Mouse (Mus musculus) gastrocnemius, postnatal 25 days (tissue): ENCODE measurements around the gene Surf6. TPM values are rescaled to one million over a fixed set of nuclear protein-coding genes. Genes with fewer than 3 reads are reported as not detected.

Experiments
- DNase-seq: peaks from one replicate; pipeline ENCODE4 v3.0.0; 2022
- long read RNA-seq, 2 experiments: library from polyadenylated mRNA; stranded (forward); transcript quantifications; one replicate each; pipeline ENCODE4 v2.0.0; 2021
- total RNA-seq, 2 experiments: library from RNA; stranded (reverse); gene quantifications; 1 replicate in 1 of 2; 2 replicates in 1 of 2; pipeline ENCODE4 v1.2.3; 2021

Surf6 gene
- total RNA-seq = 10 to 100 TPM; 10.3 to 12.0 TPM
- long read RNA-seq, experiment 1, partial matches to known transcripts = 1 of 3 reads
- long read RNA-seq, experiment 1, other reads (novel, unspliced or antisense) = 0 of 3 reads
- long read RNA-seq, experiment 2, partial matches to known transcripts = 1 of 6 reads
- long read RNA-seq, experiment 2, other reads (novel, unspliced or antisense) = 1 of 6 reads

DNA sequence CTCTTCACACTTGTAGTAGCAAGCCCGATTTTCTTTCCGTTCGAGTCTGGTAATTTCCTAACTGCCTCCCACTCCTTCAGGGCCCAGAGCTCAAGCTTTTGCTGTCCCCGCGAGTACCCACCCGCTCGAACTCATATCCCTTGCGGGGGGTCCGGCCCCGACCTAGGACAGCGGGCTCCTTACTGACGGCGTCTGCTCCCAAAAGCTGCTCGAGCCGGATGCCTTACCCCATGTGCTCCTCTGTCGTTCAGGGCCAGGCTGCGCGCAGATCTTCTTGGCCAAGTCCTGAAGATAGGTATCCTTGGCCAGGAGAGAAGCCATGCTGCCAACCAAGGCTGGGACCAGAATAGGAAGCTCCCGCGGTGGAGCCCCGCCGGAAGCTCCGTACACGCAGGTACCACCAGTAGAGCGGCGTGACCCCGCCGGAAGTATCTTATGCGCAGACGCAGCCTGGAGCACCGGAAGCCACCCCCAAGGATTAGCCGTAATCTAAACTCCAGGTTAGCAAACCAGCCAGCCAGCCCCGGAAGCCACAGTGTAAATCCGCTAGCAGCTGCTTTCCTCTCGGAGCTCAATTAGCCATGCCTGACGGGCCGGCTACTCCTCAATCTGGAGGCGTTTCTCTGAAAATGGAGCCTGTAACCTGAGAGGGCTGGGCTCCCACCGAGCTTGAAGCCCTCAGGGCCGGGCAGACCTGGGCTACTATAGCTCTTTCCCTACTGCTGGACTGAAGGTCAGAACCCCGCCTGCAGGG lies at the start of gene Surf6:
Gene Surf6 (minus strand): TSS at position 413 of the 754 bp plus-strand sequence.
- DNase-seq = peak; percentile 93

DNA sequence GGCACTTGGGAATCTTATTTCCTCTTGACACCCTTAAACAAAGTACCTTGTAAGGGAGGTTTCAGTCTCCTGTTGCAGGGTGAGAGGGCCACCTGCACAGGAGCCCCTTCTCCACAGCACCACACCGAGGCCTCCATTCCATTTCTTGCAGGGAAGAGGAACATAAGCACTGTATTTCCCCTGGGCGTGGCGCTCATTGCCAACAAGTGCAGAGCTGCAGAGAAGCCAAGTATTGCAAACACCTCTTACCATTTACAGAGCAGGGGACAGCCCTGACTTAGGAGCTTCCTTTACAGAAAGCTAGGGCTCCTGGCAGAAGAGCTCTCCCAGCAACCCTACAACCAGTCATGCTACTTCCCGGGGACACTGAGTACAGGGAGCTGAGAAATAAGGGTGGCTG lies 49.5 kb upstream of the Surf6 start:
- no peak for DNase-seq

DNA sequence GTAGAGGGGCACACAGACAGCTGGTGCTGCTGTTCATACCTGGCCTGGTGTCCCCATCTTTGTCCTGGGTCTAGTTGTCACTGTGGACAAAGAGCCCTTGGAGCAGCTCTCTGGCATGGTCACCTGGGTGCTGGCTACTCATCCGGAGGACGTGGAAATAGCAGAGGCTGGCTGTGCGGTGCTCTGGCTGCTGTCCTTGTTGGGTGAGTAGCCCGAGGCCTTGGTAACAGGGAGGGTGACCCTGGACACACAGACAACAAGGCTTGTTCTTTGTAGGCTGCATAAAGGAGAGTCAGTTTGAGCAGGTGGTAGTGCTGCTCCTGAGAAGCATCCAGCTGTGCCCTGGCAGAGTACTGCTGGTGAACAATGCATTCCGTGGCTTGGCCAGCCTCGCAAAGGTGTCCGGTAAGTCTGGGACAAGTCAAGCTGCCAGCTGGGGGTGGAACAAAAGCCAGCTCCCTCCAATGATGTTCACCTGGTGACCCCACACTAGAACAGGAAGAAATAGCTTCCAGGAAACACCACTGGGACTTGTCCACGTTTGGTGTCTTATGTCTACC lies 48.7 kb upstream of the Surf6 start:
- no peak for DNase-seq

DNA sequence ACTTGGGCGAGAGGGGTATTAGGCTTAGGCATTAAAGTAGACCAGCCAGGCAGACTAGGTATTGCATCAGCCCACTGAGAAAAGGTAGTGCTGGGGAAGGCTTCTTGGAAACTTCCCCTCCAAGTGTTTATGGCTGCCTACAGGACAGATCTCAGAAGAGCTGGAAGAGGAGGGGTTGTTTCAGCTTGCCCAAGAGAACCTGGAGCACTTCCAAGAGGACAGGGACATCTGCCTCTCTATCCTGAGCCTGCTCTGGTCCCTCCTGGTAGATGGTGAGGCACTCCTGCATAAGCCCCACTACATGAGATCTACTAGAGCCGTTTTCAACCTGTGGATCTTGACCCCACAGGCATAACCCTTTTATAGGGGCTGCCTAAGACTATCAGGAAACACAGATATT lies 47.7 kb upstream of the Surf6 start:
- DNase-seq = no peak

DNA sequence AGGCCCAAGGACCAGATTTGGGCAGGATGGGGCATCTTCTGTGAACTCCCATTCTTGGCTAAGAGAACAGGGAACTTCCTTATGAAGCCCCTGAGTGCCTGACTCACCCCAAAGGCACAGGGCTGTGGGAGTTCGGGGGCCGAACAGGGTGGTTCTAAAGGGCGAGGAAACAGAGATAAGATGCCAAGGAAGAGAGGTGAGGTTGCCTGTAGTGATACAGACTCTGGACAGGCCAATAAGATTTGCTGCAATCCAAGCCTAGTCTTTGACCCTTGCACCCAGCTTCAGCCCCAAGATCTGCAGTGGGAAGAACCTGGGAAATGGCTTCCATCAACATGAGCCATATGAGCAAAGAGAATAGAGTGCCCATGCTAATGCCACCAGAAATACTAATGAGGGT lies 40.6 kb upstream of the Surf6 start:
- no peak for DNase-seq

DNA sequence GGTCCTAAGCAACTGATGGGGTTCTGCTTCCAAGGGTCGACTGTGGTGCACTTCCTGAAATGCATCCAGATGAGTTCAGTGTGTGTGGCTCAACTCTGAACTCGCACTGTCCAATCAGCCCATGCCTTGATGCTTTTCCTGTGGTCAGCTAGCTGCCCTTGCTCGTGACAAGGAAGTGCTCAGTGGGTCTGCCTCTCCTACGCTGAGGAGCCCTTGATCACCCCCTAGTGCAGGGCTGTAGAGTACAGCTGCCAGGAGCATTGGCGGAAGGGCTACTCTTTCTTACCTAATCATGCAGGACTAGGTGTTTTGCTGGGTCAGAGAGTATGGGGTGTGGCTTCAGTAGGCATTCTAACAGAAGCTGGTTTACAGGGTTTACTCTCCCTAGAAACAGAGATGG lies 38.9 kb upstream of the Surf6 start:
- DNase-seq = no peak

DNA sequence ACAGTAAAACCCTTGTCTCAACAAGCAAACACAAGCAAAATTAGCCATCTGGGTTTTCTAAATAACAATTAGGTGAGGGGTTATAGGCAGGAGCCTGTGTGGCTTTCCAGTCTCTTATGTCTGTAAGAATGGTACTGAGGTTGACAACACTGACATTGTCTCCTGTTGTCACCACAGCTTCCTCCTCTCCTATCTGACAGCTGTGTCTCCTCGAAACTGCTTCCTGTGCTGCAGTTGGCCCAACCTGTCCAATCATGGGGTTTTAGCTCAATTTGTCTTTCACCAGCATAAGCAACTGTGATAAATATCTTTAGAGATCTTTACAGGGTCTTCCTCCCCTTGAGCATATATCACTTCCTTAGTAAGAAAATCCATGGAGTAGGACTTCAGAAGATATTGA lies 33.7 kb upstream of the Surf6 start:
- no peak for DNase-seq

DNA sequence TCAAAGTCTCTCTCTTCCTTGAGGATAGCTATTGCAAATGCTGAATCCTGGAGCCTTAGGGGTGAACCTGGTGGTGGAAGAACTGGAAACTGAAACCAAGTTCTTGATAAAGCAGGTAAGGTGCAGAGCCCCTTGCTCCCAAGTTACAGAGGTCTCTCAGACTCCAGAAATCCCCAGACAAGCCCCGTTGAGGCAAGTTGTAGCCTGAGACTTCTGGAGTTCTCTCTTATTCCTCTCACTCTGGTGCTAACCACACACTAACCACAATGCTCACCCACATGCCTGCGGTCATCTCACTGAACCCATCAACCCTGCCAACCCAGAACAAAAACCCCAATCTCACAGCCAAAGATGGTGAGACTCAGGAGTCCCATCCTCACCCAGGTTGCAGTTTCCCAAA lies 32.6 kb upstream of the Surf6 start:
- no peak for DNase-seq

DNA sequence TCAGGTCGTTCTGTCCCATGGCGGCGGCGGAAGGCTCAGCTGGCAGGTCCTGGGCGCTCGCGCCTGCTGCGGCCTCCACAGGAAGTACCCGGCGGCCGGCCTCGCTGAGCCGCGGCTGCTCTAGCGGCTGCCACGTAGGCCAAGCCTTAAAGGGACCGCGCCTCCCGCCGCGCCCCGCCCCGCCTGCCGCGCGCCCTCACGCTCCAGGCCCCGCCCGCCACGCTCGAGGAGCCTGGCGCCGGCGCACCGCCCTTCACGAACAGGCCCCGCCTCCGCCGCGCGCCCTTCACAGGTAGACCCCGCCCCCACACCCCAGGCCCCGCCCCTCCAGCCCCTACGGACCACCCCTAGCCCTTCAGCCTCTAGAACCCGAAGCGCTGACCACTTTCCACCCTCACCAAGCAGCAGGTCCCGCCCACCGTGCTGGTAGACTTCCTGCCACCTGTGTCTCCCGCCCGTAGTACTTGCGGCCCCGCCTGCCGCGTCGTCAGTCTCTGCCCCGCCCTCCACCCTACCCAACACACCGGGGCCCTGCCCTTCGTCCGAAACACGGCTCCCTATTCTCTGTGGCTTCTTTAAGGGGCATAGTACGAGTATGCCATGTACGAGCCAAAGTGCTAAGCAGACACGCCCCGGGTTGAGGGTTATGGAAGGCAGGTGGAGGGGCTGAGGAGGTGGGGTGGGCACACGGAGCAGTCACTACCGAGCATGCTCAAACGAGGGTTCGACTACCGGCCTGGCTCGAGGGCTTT lies 30.8 kb upstream of the Surf6 start, which contains the start of the genes Surf4 and Stkld1:
Gene Surf4 (minus strand): TSS at position 625 of the 752 bp plus-strand sequence.
Gene Stkld1 (plus strand): TSS at position 744 of the 752 bp plus-strand sequence.
- peak; percentile 96 for DNase-seq

DNA sequence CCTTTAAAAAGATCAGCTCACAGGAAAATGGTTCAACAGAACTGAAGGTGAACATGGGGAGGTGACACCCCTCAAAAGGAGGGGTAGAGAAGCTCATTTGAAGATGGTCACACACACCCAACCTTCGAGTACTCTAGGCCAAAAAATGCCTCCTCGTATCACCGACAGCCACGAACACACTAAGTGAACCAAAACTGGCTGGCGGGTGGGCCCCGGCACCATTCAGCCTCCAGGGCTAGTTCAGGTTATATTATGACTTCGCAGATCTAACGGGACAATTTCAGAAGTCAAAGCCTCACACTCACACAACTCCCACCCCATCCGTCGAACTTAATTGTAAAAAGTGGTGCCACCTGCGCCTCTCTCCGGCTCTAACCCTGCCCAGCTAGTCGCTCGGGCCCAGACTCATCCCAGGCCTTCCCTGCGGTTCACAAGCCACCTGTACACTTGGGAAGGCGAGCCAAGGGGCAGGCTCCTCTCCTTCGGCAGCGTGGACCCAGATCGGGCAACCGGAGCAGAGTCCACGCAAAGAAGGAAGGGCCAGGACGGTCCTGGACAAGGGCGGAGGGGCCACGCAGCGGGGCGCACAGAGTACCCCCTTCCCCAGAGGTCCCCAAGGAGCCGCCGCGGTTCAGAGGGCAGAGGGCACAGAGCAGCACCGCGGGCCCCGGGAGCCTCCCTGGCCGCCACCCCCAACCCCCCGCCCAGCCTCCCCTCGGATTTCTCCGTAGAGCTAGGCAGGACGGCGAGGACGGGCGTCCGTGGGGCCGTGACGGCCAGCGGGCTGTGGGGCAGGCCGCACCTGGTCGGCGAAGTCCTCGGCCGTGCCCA lies 30.0 kb upstream of the Surf6 start:
- no peak for DNase-seq

DNA sequence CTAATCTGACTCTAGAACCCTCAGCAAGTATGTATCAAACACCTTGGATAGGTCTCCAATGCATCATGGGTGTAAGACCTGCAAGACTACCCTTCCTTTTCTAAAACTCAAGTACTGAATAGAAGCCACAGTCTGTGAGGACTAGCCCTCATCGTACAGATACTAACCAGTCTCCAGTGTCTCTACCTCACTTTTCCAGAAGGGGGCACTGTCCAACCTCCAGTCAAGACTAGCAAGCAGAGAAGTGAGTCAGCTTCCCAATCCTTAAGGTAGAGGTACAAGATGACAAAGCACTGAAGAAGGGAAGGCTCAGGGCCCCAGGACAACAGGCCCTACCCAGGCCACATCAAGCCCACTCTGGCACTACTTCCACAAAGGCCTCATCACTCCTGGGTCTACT lies 27.7 kb upstream of the Surf6 start:
- DNase-seq = no peak

DNA sequence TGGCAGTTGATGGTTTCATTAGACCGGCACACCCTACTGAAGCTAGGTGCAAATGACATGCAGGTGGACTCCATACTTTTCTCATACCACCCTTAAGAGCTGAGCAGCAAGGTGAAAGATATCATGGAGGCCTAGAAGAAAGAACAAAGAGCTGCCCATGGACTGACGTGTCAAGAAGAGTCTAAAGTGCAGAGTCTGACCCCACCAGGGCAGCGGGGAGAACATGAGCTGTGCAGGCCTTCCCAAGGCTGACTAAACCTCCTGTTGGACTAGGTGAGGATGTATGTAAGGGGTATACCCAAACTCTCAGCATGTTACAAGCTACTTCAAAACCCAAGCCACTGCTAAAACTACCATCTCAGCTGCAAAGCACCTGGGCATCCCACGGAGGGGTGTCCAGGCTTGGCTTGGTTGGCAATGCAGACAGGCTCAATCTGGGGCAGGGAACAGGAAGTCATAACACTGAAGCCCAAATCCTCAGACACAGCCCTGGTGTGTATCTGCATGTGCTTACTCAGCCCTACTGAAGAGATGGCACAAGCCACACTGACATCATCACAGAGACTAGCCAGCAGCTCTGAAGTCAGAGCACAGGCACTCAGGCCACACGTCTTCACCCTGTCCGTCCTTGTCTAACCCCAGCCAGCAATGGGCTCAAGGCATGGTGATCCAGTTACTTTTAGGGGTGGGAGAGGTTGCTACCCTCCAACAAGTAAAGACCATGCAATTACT lies 25.2 kb upstream of the Surf6 start:
- no peak for DNase-seq

DNA sequence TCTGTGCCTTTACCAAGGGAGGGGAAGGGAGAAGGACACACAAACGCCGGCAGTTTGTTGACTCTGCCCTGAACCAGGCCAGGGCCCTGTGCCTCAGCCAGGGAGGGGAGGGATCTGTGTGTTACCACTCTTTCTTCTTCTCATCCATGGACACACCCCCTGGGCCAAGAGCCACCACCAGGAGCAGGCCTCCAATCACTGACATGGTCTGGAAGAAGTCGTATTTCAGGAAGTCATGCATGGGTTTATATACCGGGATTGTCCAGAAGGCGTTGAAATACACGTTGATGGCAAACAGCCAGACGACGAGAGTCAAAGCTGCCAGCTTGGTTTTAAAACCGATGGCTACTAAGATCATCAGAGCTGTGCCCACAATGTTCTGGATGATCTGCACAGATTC lies 19.1 kb upstream of the Surf6 start:
- no peak for DNase-seq

DNA sequence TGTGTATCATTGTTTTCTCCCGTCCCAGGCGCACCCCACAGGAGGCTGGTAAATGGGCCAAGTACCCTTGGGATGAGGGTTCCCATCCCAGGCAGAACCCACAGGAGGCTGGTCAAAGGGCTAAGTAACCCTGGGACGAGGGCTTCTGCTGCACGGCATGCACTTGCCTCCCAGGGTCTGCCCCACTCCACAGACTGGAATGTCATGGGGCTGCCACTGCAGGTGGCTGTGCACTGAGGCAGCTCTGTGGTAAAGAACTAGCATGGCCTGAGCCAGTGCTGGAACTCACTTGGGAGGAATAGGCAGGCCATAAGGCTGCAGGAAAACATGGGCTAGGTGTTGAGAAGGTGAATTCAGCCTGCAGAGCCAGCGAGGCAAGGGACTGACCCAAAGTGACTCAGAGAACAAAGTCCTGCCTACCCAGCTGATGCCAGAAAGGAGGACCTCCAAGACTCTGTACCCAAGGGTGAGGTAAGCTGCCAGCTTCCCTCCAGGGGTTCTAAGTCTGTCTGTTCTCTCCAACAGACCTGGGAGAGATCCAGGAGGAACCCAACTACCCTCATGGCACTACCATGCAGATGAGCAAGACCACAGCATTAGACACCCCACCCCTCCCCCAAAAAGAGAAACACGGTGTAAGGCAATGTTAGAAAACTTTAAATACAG lies 17.6 kb upstream of the Surf6 start:
- DNase-seq = no peak

DNA sequence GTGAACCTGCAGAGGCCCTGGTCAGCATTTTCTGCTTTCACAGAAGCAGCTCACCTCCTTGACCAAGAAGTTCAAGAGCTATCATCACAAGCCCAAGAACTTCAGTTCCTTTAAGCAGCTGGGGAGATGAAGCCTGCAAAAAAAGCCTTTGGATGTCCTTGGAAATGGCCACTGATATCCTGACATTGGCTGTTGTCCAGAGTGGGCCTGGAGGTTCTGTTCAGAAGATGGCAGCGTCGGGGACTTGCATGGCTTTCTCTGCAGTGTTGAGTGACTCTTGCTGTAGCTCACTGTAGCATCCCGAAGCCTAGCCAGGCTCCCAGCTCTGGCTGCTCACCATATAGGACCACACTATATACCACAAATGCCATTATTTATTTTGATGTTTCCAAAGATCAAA lies 17.0 kb upstream of the Surf6 start:
- no peak for DNase-seq

DNA sequence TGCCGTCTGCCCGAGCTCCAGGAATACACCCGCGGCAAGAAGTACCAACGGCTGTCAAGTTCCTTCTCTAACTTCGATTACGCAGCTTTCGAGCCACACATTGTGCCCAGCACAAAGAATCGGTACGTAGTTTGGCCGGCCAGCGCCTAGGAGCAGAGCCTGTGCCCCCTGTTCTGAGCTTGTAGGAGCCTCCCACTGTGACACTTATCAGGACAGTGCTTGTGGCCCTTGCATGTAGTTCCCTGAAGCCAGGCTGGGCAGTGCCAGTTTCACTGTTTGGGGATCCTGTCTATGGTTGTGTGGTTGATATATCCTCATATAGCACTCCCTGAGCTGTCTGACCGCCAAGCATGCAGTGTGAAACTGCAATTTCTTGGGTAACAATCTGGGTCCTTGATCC lies 14.1 kb upstream of the Surf6 start:
- no peak for DNase-seq

DNA sequence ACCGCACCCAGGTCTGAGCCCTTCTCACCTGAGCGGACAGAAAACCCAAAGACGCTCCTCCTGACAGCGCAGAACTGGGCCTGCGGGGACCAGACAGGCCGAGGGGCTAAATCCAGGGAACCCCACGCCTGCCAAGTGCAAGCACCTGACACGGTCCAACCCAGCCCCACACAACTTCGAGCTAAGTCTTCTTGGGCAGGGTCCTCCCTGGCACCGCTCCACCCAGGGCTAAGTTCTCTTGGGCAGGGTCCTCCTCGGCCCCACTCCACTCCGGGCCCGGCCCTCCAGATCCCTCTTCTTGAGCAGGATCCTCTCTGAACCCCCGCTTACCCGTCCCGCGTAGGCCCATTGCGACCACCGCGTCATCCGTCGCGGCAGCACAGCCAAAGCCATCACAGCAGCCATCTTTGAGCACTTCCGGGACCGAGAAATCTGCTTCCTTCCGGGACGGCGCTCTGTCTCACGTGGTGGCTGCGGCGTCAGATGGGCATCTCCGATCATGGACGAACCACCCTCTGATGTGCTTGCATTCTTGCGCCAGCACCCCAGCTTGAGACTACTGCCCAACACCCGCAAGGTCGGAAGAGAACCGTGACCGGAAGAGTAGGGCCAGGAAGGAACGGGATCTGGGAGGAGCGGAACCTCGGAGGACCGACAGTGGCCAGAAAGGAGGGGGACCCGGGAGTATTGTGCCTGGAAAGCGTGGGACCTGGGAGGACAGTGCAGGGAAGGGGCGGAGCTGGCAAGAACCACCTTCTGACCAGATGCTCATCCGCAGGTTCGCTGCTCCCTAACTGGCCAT lies 13.4 kb upstream of the Surf6 start, which contains the start of the genes Surf2 and Surf1:
Gene Surf2 (plus strand): TSS at position 441 of the 802 bp plus-strand sequence.
Gene Surf1 (minus strand): TSS at position 604 of the 802 bp plus-strand sequence.
- peak; percentile 71 for DNase-seq

DNA sequence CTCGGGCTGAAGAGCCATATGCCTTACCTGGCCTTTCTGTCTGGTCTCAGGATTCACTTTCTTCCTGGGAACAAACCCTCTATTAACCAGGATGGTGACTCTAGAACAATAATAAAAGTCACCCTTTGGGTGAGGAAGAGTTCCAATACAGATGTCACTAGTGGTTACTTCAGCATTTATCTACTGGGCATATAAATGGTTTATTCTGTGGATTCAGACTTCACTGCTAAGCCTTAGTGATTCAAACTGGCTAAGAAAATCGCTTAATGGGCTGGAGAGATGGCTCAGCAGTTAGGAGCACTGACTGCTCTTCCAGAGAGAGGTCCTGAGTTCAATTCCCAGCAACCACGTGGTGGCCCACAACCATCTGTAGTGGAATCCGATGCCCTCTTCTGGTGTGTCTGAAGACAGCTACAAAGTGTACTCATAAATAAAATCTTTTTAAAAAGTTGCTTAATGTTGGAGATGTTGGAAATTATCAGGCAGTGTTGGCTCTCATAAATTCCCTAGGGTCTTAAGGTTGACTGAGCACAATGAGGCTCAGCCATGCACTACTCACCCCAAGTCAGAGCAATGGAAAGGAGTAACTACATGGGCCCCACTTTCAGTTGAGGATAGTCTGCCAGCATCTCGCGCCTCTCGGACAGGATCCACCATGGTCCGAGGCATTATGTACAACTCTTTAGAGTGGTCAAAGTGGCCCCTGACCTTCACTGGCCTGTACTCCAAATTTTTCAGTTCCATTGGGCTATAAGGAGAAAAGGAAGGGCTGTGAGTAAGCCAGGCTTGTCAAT lies 11.7 kb upstream of the Surf6 start:
- no peak for DNase-seq
